Mouse (Mus musculus) large intestine, adult 2 months (tissue): ENCODE data around the gene Wdtc1. TPM values are rescaled to one million over a fixed set of nuclear protein-coding genes. Genes with fewer than 3 reads are reported as not detected.

Experiments used
- DNase-seq: peaks from one replicate; pipeline ENCODE4 v3.0.0-alpha.2; 2012; ENCODE audit warnings: low read depth, low spot score
- WGBS: fragments of 180-500 bp; shearing (Covaris S2); methylation state at CpG from one replicate; pipeline ENCODE4 v1.1.7; 2018; 5-methylcytosine and 5-hydroxymethylcytosine counted together
- polyA plus RNA-seq: library from polyadenylated mRNA; depleted of rRNA; stranded (reverse); fragments of >200 nt; gene quantifications from 2 replicates; pipeline ENCODE4 v1.2.3, GENCODE M21; 2012

Gene Wdtc1
- polyA plus RNA-seq, 1 experiment = 41.7 TPM

GRCm38 (mm10) chr4:133338521-133339095, 14.7 kb downstream of the Wdtc1 start:
- DNase-seq = no peak
- 1% methylated on average over 39 of the region's 39 CpGs for WGBS

- no peak for DNase-seq
- 9% methylated on average over 14 of the region's 14 CpGs for WGBS
Observed at GRCm38 (mm10) chr4:133337833-133338520, 15.3 kb downstream of the Wdtc1 start.

- DNase-seq = no peak
- 52% methylated on average over 6 of the region's 6 CpGs for WGBS
Observed at GRCm38 (mm10) chr4:133333306-133333705, 20.0 kb downstream of the Wdtc1 start.

- 26% methylated on average over 4 of the region's 4 CpGs for whole genome bisulfite sequencing
- DNase-seq = no peak
Observed at GRCm38 (mm10) chr4:133330296-133330695, 23.0 kb downstream of the Wdtc1 start.

GRCm38 (mm10) chr4:133328129-133328528, 25.2 kb downstream of the Wdtc1 start:
- WGBS = 57% methylated on average over 7 of the region's 7 CpGs
- DNase-seq = no peak

- DNase-seq = no peak
- 93% methylated on average over 3 of the region's 3 CpGs for WGBS
Observed at GRCm38 (mm10) chr4:133319667-133320066, 33.6 kb downstream of the Wdtc1 start.

- no peak for DNase-seq
- 85% methylated on average over 5 of the region's 5 CpGs for WGBS
Observed at GRCm38 (mm10) chr4:133315991-133316390, 37.3 kb downstream of the Wdtc1 start.

GRCm38 (mm10) chr4:133314896-133315295, 38.4 kb downstream of the Wdtc1 start:
- 34% methylated on average over 8 of the region's 8 CpGs for WGBS
- DNase-seq = no peak

GRCm38 (mm10) chr4:133309948-133310347, 43.3 kb downstream of the Wdtc1 start:
- DNase-seq = no peak
- WGBS = 1% methylated on average over 3 of the region's 3 CpGs

- 38% methylated on average over 3 of the region's 3 CpGs for WGBS
- DNase-seq = no peak
Observed at GRCm38 (mm10) chr4:133307331-133307730, 46.0 kb downstream of the Wdtc1 start.

GRCm38 (mm10) chr4:133305825-133306224, 47.5 kb downstream of the Wdtc1 start:
- DNase-seq = no peak
- 91% methylated on average over 7 of the region's 7 CpGs for WGBS

- no peak for DNase-seq
- 96% methylated on average over 7 of the region's 7 CpGs for WGBS
Observed at GRCm38 (mm10) chr4:133304770-133305169, 48.5 kb downstream of the Wdtc1 start.

- WGBS = 85% methylated on average over 5 of the region's 5 CpGs
- no peak for DNase-seq
Observed at GRCm38 (mm10) chr4:133302668-133303067, 50.6 kb downstream of the Wdtc1 start.

GRCm38 (mm10) chr4:133301802-133302201, 51.5 kb downstream of the Wdtc1 start:
- WGBS = 23% methylated on average over 4 of the region's 4 CpGs
- no peak for DNase-seq

- DNase-seq = no peak
- 95% methylated on average over 11 of the region's 11 CpGs for WGBS
Observed at GRCm38 (mm10) chr4:133300421-133300820, 52.9 kb downstream of the Wdtc1 start.

- DNase-seq = no peak
- WGBS = 78% methylated on average over 5 of the region's 5 CpGs
Observed at GRCm38 (mm10) chr4:133299701-133300100, 53.6 kb downstream of the Wdtc1 start.

GRCm38 (mm10) chr4:133298516-133299365, 54.5 kb downstream of the Wdtc1 start:
- 75% methylated on average over 12 of the region's 12 CpGs for WGBS
- DNase-seq = no peak

- WGBS = 4% methylated on average over 5 of the region's 5 CpGs
- DNase-seq = no peak
Observed at GRCm38 (mm10) chr4:133297801-133298238, 55.5 kb downstream of the Wdtc1 start.

- 74% methylated on average over 10 of the region's 10 CpGs for WGBS
- DNase-seq = no peak
Observed at GRCm38 (mm10) chr4:133297360-133297759, 55.9 kb downstream of the Wdtc1 start.

- DNase-seq = no peak
- WGBS = 91% methylated on average over 11 of the region's 11 CpGs
Observed at GRCm38 (mm10) chr4:133294084-133294483, 59.2 kb downstream of the Wdtc1 start.
